Mouse (Mus musculus): Measurements from ENCODE around the gene Epb41l3. TPM values are rescaled to one million over a fixed set of nuclear protein-coding genes. Genes with fewer than 3 reads are reported as not detected.
A peak's percentile ranks its signal among the peaks of the same experiment; 100 is the strongest.

The Epb41l3 gene
- polyA plus RNA-seq, 1 experiment from 2014 or later = 85.5 TPM

- 91% methylated on average over 5 of the region's 5 CpGs for WGBS
- no peaks in the 10 kb centered on the region for H3K4me1 ChIP-seq (replicated peaks; ENCODE audit: control insufficient read depth, insufficient read depth, low read length)
- no peaks in the 10 kb centered on the region for H3K36me3 ChIP-seq (ENCODE audit: control insufficient read depth, insufficient read depth, low read length)
- no peaks in the 10 kb centered on the region for H3K9me3 ChIP-seq (ENCODE audit: control insufficient read depth, low read length)
- ATAC-seq (ENCODE audit: low FRiP score) (no peak), DNase-seq (ENCODE audit: low spot score) (no peak)
- H3K27me3 ChIP-seq (ENCODE audit: control insufficient read depth, insufficient read depth, low read length) = no peaks in the 10 kb centered on the region
- H3K27ac ChIP-seq (ENCODE audit: low read depth, low read length) = no peak overlapping the region
- H3K4me3 ChIP-seq (ENCODE audit: low read depth, low read length) = no peak overlapping the region
- H3K4me2 ChIP-seq (replicated peaks; ENCODE audit: low read depth, low read length) = no peak overlapping the region
- no peak overlapping the region for H3K9ac ChIP-seq (ENCODE audit: low read depth, low read length)
Observed at GRCm38 (mm10) chr17:69205282-69205999, 130.0 kb downstream of the Epb41l3 start.

DNA sequence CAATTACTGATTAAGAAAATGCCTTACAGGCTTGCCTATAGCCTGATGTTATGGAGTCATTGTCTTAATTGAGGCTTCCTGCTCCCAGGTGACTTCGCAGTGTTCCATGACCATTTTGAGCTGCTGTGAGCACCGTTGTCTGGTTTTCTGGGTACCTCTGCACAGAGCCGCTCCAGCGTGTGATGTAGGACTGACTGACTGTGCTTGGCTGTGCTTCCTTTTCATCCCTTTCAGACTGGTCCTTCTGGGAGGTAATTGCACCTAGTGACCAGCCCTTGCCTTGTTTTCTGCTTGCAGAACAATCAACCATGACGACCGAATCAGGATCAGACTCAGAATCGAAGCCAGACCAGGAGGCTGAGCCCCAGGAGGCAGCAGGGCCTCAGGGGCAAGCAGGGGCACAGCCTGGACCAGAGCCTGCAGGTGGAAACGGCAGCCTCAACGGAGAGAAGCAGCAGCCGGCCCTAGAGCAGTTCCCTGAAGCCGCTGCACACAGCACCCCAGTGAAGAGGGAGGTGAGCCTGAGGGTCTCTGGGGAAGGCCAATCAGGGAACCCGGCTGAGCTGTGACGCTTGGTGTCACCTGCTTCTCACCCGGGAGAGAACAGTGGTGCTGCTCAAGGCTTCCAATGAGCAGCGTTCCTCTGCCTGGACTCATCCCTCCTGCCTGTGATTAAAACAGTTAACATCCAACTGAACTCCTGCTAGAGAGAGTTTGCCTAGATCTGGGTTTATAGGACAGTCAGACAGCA lies 132.3 kb downstream of the Epb41l3 start:
- ATAC-seq (ENCODE audit: low FRiP score) = peak; percentile 75
- WGBS = 40% methylated on average over 15 of the region's 15 CpGs
- H3K27me3 ChIP-seq (ENCODE audit: control insufficient read depth, insufficient read depth, low read length) = no peaks in the 10 kb centered on the region
- H3K4me1 ChIP-seq (replicated peaks; ENCODE audit: control insufficient read depth, insufficient read depth, low read length) = no peaks in the 10 kb centered on the region
- no peak overlapping the region for H3K9ac ChIP-seq (ENCODE audit: low read depth, low read length)
- 0 out of 2 replicates have a peak overlapping the region, but pooled peaks have one; percentile 9 for H3K27ac ChIP-seq (ENCODE audit: low read depth, low read length)
- DNase-seq (ENCODE audit: low spot score) = no peak
- H3K9me3 ChIP-seq (ENCODE audit: control insufficient read depth, low read length) = no peaks in the 10 kb centered on the region
- no peaks in the 10 kb centered on the region for H3K36me3 ChIP-seq (ENCODE audit: control insufficient read depth, insufficient read depth, low read length)
- H3K4me2 ChIP-seq (replicated peaks; ENCODE audit: low read depth, low read length) = no peak overlapping the region
- H3K4me3 ChIP-seq (ENCODE audit: low read depth, low read length) = no peak overlapping the region

DNA sequence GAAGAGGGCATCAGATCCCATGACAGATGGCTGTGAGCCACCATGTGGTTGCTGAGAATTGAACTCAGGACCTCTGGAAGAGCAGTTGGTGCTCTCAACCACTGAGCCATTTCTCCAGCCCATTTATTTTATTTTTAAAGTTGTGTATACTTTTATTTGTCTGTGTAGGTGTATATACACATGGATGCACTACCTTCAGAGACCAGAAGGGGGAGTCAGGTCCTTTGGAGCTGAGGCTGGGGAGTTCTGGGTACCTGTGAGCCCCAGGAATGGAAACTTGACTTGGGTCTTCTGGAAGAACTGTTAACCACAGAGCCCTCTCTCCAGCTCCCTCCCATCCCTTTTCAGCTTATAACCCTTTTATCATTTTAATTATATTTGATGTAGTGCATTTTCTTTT lies 135.6 kb downstream of the Epb41l3 start:
- Histone ChIP-seq H3K27ac (ENCODE audit: low read depth, low read length) (no peak overlapping the region), H3K4me1 (replicated peaks; ENCODE audit: control insufficient read depth, insufficient read depth, low read length) (no peaks in the 10 kb centered on the region), H3K9ac (ENCODE audit: low read depth, low read length) (no peak overlapping the region), H3K36me3 (ENCODE audit: control insufficient read depth, insufficient read depth, low read length) (no peaks in the 10 kb centered on the region), H3K4me2 (replicated peaks; ENCODE audit: low read depth, low read length) (no peak overlapping the region), H3K27me3 (ENCODE audit: control insufficient read depth, insufficient read depth, low read length) (no peaks in the 10 kb centered on the region), H3K4me3 (ENCODE audit: low read depth, low read length) (no peak overlapping the region), H3K9me3 (ENCODE audit: control insufficient read depth, low read length) (no peaks in the 10 kb centered on the region)
- no peak for DNase-seq (ENCODE audit: low spot score)
- ATAC-seq (ENCODE audit: low FRiP score) = no peak

GRCm38 (mm10) chr17:69216120-69216519 lies 140.6 kb downstream of the Epb41l3 start:
- ATAC-seq (ENCODE audit: low FRiP score) (no peak), DNase-seq (ENCODE audit: low spot score) (no peak)
- Histone ChIP-seq H3K4me3 (ENCODE audit: low read depth, low read length) (no peak overlapping the region), H3K36me3 (ENCODE audit: control insufficient read depth, insufficient read depth, low read length) (no peaks in the 10 kb centered on the region), H3K9me3 (ENCODE audit: control insufficient read depth, low read length) (no peaks in the 10 kb centered on the region), H3K4me1 (replicated peaks; ENCODE audit: control insufficient read depth, insufficient read depth, low read length) (no peaks in the 10 kb centered on the region), H3K4me2 (replicated peaks; ENCODE audit: low read depth, low read length) (no peak overlapping the region), H3K27me3 (ENCODE audit: control insufficient read depth, insufficient read depth, low read length) (no peaks in the 10 kb centered on the region), H3K9ac (ENCODE audit: low read depth, low read length) (no peak overlapping the region), H3K27ac (ENCODE audit: low read depth, low read length) (no peak overlapping the region)
- 94% methylated on average over 3 of the region's 3 CpGs for WGBS

DNA sequence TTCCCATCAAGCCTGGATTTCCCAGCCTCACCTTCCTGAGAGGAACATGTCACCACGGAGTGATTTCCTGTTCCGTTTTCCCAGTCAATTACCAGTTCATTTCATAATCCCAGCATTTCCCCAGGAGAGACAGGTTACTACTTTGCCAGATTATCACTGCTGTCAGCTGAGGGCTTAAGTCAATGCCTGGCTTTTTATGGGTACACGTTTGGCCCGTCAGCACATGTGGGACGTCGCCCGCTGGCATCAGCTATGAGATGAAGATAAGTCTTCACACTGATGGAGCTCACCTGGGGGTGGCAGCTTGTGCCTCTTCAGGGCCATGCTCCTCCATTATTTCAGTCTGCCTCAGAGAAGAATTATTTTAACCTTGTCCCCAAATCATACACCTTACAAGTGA lies 145.4 kb downstream of the Epb41l3 start:
- Histone ChIP-seq H3K27me3 (ENCODE audit: control insufficient read depth, insufficient read depth, low read length) (no peaks in the 10 kb centered on the region), H3K27ac (ENCODE audit: low read depth, low read length) (no peak overlapping the region), H3K9me3 (ENCODE audit: control insufficient read depth, low read length) (no peaks in the 10 kb centered on the region), H3K4me1 (replicated peaks; ENCODE audit: control insufficient read depth, insufficient read depth, low read length) (no peaks in the 10 kb centered on the region), H3K9ac (ENCODE audit: low read depth, low read length) (no peak overlapping the region), H3K36me3 (ENCODE audit: control insufficient read depth, insufficient read depth, low read length) (no peaks in the 10 kb centered on the region), H3K4me3 (ENCODE audit: low read depth, low read length) (no peak overlapping the region), H3K4me2 (replicated peaks; ENCODE audit: low read depth, low read length) (no peak overlapping the region)
- DNase-seq (ENCODE audit: low spot score) (no peak), ATAC-seq (ENCODE audit: low FRiP score) (no peak)
- WGBS = 80% methylated on average over 7 of the region's 7 CpGs

DNA sequence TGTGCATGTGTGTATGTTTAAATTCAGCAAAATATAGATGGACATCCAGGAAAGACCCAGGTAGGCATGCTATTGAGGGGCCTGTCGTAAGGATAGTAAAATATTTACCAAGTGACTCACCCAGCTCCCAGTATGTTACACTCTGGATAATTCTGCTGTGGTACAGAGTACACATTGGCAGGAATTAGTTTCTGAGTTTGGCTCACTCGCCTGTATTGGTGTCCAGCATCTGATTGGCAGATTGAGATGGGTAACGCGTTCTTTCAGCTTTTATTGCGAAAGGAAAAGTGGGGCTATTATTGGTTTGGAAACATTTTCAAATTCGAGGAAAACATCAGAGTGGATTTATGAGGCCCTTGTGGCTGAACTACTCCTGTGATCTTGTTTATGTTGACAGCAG lies 145.9 kb downstream of the Epb41l3 start:
- 80% methylated on average over 6 of the region's 6 CpGs for WGBS

GRCm38 (mm10) chr17:69221966-69222692 lies 146.6 kb downstream of the Epb41l3 start:
- Histone ChIP-seq H3K9me3 (ENCODE audit: control insufficient read depth, low read length) (no peaks in the 10 kb centered on the region), H3K4me1 (replicated peaks; ENCODE audit: control insufficient read depth, insufficient read depth, low read length) (no peaks in the 10 kb centered on the region), H3K9ac (ENCODE audit: low read depth, low read length) (no peak overlapping the region), H3K4me3 (ENCODE audit: low read depth, low read length) (no peak overlapping the region), H3K27ac (ENCODE audit: low read depth, low read length) (no peak overlapping the region), H3K4me2 (replicated peaks; ENCODE audit: low read depth, low read length) (no peak overlapping the region), H3K27me3 (ENCODE audit: control insufficient read depth, insufficient read depth, low read length) (no peaks in the 10 kb centered on the region), H3K36me3 (ENCODE audit: control insufficient read depth, insufficient read depth, low read length) (no peaks in the 10 kb centered on the region)
- WGBS = 33% methylated on average over 10 of the region's 10 CpGs
- DNase-seq (ENCODE audit: low spot score) (no peak), ATAC-seq (ENCODE audit: low FRiP score) (no peak)

More for the DNA sequence above, 145.9 kb downstream of the Epb41l3 start:
- no peak overlapping the region for H3K4me2 ChIP-seq (replicated peaks; ENCODE audit: low read depth, low read length)
- H3K4me1 ChIP-seq (replicated peaks; ENCODE audit: control insufficient read depth, insufficient read depth, low read length) = no peaks in the 10 kb centered on the region
- H3K27me3 ChIP-seq (ENCODE audit: control insufficient read depth, insufficient read depth, low read length) = no peaks in the 10 kb centered on the region
- ATAC-seq (ENCODE audit: low FRiP score) (no peak), DNase-seq (ENCODE audit: low spot score) (no peak)
- no peak overlapping the region for H3K27ac ChIP-seq (ENCODE audit: low read depth, low read length)
- no peak overlapping the region for H3K4me3 ChIP-seq (ENCODE audit: low read depth, low read length)
- H3K9me3 ChIP-seq (ENCODE audit: control insufficient read depth, low read length) = no peaks in the 10 kb centered on the region
- H3K9ac ChIP-seq (ENCODE audit: low read depth, low read length) = no peak overlapping the region
- no peaks in the 10 kb centered on the region for H3K36me3 ChIP-seq (ENCODE audit: control insufficient read depth, insufficient read depth, low read length)

- H3K9me3 ChIP-seq (ENCODE audit: control insufficient read depth, low read length) = no peaks in the 10 kb centered on the region
- DNase-seq (ENCODE audit: low spot score) = no peak
- no peak for ATAC-seq (ENCODE audit: low FRiP score)
- H3K4me1 ChIP-seq (replicated peaks; ENCODE audit: control insufficient read depth, insufficient read depth, low read length) = 0 out of 2 replicates have a peak, but pooled peaks cover 3% of the 10 kb centered on the region
- no peak overlapping the region for H3K4me3 ChIP-seq (ENCODE audit: low read depth, low read length)
- H3K36me3 ChIP-seq (ENCODE audit: control insufficient read depth, insufficient read depth, low read length) = no peaks in the 10 kb centered on the region
- H3K27me3 ChIP-seq (ENCODE audit: control insufficient read depth, insufficient read depth, low read length) = no peaks in the 10 kb centered on the region
- no peak overlapping the region for H3K9ac ChIP-seq (ENCODE audit: low read depth, low read length)
- H3K4me2 ChIP-seq (replicated peaks; ENCODE audit: low read depth, low read length) = no peak overlapping the region
- no peak overlapping the region for H3K27ac ChIP-seq (ENCODE audit: low read depth, low read length)
- 89% methylated on average over 7 of the region's 7 CpGs for WGBS
Observed at GRCm38 (mm10) chr17:69225996-69226395, 150.5 kb downstream of the Epb41l3 start.

Data from hindbrain, embryonic 11.5 days (tissue).